Mouse (Mus musculus) heart, adult 2 months (tissue): ENCODE data around the gene Tmem147.

Source experiments
- CTCF ChIP-seq: fragments of 200-600 bp; IDR thresholded peaks from 2 replicates; pipeline ENCODE4 v1.8.1; 2022; ENCODE audit warnings: antibody characterized with exemption, mild to moderate bottlenecking, moderate library complexity
- POLR2A ChIP-seq: fragments of 200-500 bp; IDR thresholded peaks from 2 replicates; pipeline ENCODE4 v1.6.1; 2011; ENCODE audit warnings: mild to moderate bottlenecking, low read depth, low read length, control low read depth; ENCODE audit not compliant: insufficient read depth

DNA sequence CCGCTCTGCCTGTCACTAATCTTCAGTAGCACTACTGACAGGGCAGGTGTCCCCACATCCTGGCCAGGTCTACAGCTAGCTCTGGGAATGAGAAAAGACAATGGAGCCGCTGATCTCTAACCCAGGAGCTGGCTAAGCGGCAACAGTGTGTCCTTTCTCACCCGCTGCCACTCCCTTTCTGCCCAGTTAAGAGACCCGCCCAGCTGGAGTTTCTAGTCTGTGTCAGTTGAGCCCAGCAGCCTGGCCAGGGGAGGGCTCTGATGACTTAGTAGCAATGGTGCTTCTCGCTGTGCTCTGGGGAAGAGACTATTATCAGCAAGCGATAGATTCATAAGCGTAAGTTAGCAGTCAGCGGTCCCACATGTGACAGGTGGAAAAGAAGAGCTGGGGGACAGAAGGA is 39.9 kb upstream of the Tmem147 start:
- no peak for TF ChIP-seq CTCF
- TF ChIP-seq POLR2A, result no peak
